Mouse (Mus musculus): ENCODE data around the gene Nek3.
"Not testable (repeated sequence)": the region's sequence is repeated elsewhere in the genome, so short reads cannot be mapped to it uniquely, and the experiment has no call there.

The Nek3 gene

DNA sequence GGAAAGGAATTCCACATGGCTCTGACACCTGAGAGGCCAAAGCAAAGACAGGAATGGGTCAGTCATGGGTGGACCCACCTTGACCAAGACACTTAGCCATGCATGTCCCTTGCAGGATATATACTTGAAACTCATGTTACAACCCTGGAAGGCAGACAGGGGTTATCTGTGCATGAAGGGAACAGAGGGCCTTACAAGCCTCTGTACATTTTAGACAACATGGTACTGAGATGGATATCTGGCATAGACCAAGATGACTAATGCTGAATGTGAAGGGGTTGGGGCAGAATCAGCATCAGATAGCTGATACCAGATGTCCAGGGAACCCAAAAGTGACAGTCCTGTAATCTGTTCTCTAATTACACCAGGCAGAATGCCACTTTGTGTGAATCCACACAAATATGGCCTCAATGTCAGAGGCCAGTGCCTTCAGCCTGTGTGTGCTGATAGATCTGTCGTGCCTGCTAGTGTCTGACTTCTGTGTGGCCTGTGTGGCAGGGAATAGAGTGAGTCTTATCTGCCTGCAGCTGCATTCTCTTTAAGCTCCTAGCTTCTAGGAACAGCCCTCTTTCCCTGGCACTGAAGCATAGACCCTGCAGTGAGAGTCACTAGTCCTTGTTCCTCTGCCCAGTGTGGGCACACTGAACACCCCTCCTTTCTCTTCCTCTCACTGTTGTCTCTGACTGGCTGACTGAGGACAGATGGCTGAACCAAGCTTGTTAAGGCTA is 22.3 kb downstream of the Nek3 start:
- no peak for DNase-seq (ENCODE audit: low read depth)

DNA sequence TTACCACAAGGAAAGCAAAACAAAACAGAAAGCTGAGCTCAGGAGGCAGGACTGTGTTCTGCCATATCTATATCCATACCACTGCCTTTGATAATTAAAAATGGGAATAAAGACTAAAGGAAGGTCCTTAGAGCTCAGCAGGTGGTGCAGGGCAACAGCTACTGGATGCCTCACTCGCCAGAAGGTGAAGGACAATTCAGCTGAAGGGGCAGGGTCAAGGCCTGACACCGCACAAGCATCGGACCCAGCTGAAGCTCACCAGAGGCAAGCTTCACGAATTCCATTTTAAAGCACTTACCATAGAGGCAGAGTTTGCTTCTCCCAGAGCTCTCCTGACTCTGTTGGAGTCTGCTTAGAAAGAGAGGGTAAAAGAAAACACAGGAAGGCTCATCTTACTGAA is 23.6 kb downstream of the Nek3 start:
- no peak for DNase-seq (ENCODE audit: low read depth)

DNA sequence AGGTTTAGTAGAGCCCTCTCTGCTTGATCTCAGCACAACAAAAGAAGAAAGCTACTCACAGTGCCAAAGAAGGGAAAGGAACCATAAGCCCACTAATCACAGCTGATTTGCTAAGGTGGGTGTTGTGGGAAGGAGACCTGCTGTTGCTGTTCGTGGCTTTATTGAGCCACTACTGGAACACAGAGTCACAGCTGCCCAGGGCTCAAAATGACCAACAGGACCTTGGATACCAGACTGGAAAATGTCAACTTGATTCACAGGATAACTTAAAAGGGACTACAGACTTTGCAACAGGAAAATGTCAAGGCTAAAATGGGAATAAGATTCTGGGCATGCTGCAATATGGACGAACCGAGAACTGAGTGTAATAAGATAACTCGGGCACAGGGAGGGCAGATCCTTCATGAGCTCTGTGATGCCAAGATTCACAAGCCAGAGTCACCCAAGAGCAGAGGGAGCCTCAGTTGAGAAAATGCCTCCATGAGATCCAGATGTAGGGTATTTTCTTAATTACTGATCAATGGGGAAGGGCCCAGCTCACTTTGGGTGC is 24.3 kb downstream of the Nek3 start:
- DNase-seq (ENCODE audit: low read depth): no peak

GRCm38 (mm10) chr8:22136462-22136861 is 29.8 kb downstream of the Nek3 start:
- not testable (repeated sequence) for DNase-seq (ENCODE audit: low read depth)

GRCm38 (mm10) chr8:22134750-22135135 is 31.5 kb downstream of the Nek3 start:
- DNase-seq (ENCODE audit: low read depth): no peak

DNA sequence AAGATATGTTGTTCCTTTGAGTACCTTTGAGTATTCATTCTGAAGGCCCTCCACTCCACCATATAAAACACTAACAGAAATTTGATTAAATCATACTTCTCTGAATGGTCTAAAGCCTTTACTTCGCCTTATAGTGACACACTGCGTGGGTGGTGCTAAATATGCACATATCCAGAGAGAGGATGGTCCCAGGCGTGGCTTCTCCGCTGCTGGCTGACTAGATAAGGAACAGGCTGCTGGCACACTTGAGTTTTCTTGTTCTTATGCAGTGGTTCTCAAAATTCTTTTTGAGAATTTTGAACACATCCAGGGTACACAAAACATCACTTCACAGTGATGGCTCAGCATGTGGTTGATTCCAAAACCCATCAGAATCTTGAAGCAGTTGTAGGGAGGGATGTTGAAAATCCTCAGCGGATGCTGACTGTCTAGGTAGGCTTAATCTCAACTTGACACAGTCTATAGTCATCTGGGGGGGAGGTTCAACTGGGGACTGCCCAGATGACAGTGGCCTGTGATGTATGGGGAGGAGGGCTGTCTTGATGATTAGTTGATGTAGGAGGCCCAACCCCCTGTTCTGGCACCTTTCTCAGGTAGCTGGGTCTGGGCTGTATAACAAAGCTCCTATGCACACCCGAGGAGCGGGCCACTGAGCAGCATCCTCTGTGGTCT is 32.0 kb downstream of the Nek3 start:
- DNase-seq (ENCODE audit: low read depth): no peak

- no peak for DNase-seq (ENCODE audit: low read depth)
These were observed 34.2 kb downstream of the Nek3 start for GRCm38 (mm10) chr8:22132062-22132461.

DNA sequence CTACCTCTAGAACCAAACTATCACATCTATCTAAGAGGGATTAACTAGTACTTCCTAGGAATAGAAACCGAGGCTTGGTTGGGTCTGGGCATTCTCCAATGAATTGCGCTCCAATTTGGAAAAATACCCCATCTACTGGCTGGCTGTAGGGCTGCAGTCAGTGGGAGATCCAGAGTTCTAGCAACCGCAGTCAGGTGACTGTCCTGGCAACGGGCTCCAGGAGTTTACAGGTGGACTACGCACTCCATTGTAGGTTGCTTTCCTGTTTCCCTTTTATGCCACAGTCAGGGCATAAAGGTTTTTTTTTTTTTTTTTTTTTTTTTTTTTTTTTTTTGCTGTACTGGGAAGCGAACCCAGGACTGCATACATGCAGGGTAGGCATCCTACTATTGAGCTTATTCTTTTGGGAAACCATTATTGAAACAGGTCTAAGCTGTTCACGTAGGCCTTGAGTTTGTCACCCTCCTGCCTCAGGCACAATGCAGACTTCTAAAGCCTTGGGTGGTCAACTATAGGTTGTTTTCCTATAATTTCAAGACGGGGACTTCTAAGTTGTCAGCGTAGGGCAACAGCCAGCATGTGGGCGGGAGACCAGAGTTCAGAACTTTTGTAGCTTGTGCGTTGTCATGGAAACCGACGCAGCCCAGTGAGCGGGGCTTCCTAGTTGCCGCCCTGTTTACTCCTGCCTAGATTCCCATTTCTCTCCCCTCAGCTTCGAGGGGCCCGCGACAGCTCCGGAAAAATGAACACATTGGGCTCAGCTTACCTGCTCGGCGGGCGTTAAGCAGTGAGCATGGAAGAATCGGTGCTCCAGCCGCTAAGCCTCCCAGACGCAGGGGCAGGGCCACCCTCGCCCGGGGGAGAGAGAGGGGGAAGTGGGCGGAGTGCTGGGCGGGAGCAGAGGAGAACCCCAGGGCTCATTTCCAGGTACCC is 41.7 kb downstream of the Nek3 start, which contains the start of gene Nek5:
Gene Nek5, minus strand, starts transcription at position 834 of the 933 bp plus-strand sequence.
- peak; percentile 22 for DNase-seq (ENCODE audit: low read depth)

GRCm38 (mm10) chr8:22107020-22107419 is 59.2 kb downstream of the Nek3 start:
- DNase-seq (ENCODE audit: low read depth): no peak

- peak; percentile 43 for DNase-seq (ENCODE audit: low read depth)
These were observed 74.7 kb downstream of the Nek3 start for GRCm38 (mm10) chr8:22091568-22091967.

DNA sequence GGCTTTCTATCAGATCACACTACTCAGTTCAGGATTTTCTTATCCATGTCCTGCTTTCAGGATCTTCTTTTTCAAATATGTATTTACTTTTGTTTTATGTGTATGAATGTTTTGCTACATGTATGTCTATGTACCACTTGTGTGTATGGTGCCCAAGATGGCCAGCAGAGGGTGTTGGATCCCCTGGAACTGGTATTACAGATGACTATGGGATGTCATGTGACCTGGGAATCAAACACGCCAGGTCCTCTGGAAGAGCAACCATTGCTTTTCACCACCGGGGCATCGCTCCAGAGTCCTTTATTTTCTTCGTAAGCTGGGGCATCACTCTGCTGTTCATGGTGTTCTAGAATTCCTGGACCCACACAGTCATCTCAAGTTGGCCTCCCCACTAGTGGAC is 77.0 kb downstream of the Nek3 start:
- DNase-seq (ENCODE audit: low read depth): no peak

DNA sequence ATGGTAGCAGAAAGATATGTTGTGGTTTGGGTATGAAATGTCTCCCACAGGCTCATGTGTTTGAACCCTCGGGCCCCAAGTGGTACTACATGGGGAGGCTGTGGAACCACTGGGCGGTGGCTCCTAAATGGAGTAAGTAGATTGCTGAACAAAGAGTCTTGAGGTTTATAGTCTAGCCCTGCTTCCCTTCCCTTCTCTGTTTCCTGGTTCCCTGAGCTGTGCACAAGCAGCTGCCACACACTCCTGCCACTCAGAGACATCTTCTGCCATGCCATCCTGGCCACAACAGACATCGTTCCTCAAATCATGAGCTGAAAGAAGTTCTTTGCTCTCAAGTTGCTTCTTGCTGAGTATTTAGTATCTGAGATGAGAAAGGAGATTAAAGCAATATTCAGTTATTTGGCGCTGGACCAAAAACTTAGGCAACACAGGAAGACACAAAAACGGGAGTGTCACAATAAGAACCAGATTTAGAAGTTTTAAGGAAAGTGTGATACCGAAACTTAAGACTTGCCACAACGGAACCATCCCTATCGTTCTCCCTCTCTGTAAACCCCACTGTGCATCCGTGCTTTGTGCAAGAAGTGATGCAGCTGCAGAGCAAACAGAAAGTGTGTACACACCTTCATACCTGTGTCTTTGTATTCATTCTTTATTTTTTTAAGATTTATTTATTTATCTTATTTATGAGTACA is 86.8 kb downstream of the Nek3 start:
- peak; percentile 17 for DNase-seq (ENCODE audit: low read depth)
